Mouse (Mus musculus): Measurements from ENCODE around the gene Itpr1.

GRCm38 (mm10) chr6:108237585-108237984 lies 24.7 kb downstream of the Itpr1 start:
- no peak for TF ChIP-seq GATA1 (IDR thresholded peaks at IDR 0.05; ENCODE audit: low read length)
- TF ChIP-seq TAL1 (IDR thresholded peaks at IDR 0.05; ENCODE audit: low read length) = no peak

Measured in erythroblast, embryonic 14.5 days (primary cell).